Mouse (Mus musculus) heart, postnatal 10 days (tissue): ENCODE data around the gene Mphosph9. TPM values are rescaled to one million over a fixed set of nuclear protein-coding genes. Genes with fewer than 3 reads are reported as not detected.

Source experiments
- total RNA-seq, 2 experiments: library from RNA; stranded (reverse); gene quantifications; 2 replicates each; pipeline ENCODE4 v1.2.3; 2021

The Mphosph9 gene
- total RNA-seq, 2 experiments from 2014 or later: 6.7 to 7.4 TPM

Other genes starting within 250 kb of the Mphosph9 start
- 1 to 10 TPM; 6.5 to 6.7 TPM for gene Abcb9, start 232.2 kb downstream of the Mphosph9 start, total RNA-seq
- gene Ogfod2, start 215.7 kb downstream of the Mphosph9 start, total RNA-seq: 10 to 100 TPM; 11.9 to 14.2 TPM
- 10 to 100 TPM; 47.9 to 52.7 TPM for gene Arl6ip4, start 211.9 kb downstream of the Mphosph9 start, total RNA-seq
- gene Pitpnm2, start 78.2 kb downstream of the Mphosph9 start, total RNA-seq: 10 to 100 TPM; 54.2 to 58.3 TPM
- gene 2810006K23Rik, start 117 bp upstream of the Mphosph9 start, total RNA-seq: 10 to 100 TPM in 1 of 2 experiments, 1 to 10 TPM in 1; 9.7 to 10.8 TPM
- 100 to 1,000 TPM; 171 to 185 TPM for gene Cdk2ap1, start 35.1 kb upstream of the Mphosph9 start, total RNA-seq
- gene Sbno1, start 98.0 kb upstream of the Mphosph9 start, total RNA-seq: 10 to 100 TPM; 69.2 to 77.6 TPM
- gene Kmt5a, start 112.0 kb upstream of the Mphosph9 start, total RNA-seq: 100 to 1,000 TPM; 146 to 153 TPM
- gene Rilpl2, start 150.4 kb upstream of the Mphosph9 start, total RNA-seq: 10 to 100 TPM; 11.0 to 11.4 TPM
- gene Snrnp35, start 155.2 kb upstream of the Mphosph9 start, total RNA-seq: 10 to 100 TPM; 14.2 to 16.0 TPM
- 100 to 1,000 TPM; 111 to 115 TPM for gene Rilpl1, start 203.4 kb upstream of the Mphosph9 start, total RNA-seq
- 100 to 1,000 TPM; 201 to 206 TPM for gene Tmed2, start 212.7 kb upstream of the Mphosph9 start, total RNA-seq
- gene Ddx55, start 224.9 kb upstream of the Mphosph9 start, total RNA-seq: 1 to 10 TPM; 6.2 to 7.0 TPM